Mouse (Mus musculus) lung, postnatal 0 days (tissue): Measurements from ENCODE around the gene Tmem184b.

Experiments
- CTCF ChIP-seq: IDR thresholded peaks from 2 replicates; pipeline ENCODE4 v1.5.1; 2016; ENCODE audit warnings: antibody characterized with exemption, mild to moderate bottlenecking
- EP300 ChIP-seq: IDR thresholded peaks from 2 replicates; pipeline ENCODE4 v1.6.1; 2016; ENCODE audit warnings: antibody characterized with exemption, mild to moderate bottlenecking, control low read depth

- no peak; the same call in 1 of the 2 replicates for TF ChIP-seq EP300
- no peak for TF ChIP-seq CTCF
These were observed 76.1 kb downstream of the Tmem184b start for GRCm38 (mm10) chr15:79326971-79327961.
